Mouse (Mus musculus): Measurements from ENCODE around the gene Mamdc2. TPM values are rescaled to one million over a fixed set of nuclear protein-coding genes. Genes with fewer than 3 reads are reported as not detected.

Mamdc2 gene
- polyA plus RNA-seq, 1 experiment from 2014 or later, result 6.0 TPM

DNA sequence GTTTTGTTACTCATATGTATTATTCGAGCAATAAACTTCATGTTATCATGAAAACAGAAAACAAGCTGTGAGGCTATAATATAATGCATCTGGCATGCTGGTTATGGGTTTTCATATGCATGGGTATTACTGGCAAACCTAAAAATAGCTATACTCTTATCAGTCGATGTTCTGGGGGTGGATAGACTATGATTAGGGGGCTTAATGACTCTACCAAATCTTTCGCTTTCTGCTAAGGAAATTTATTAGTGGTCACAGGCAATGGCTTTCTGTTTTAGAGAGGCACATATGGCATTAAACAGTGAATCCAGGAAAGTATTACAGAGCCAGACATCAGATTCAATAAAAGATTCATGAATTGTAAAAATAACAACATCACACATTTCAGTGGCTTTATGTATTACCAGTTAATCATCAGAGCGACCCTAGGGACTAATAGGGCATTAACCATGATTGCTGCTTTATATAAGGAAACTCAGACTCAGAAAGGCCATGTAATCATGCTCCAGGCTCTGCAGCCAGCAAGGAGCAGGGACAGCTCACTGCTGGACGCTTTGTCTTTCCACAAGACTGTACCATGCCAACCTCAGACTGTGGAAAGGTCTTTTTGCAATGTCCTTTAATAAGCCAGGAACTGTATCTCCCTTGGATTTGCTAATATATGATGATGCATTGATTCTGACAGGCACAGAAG is 130.8 kb downstream of the Mamdc2 start:
- Histone ChIP-seq H3K4me1 (no peaks in the 10 kb centered on the region), H3K4me3 (replicated peaks) (no peak overlapping the region), H3K9ac (no peak overlapping the region), H3K4me2 (replicated peaks) (no peak overlapping the region), H3K36me3 (no peaks in the 10 kb centered on the region), H3K27ac (replicated peaks) (no peak overlapping the region), H3K27me3 (no peaks in the 10 kb centered on the region), H3K9me3 (replicated peaks) (no peaks in the 10 kb centered on the region)
- WGBS, result 63% methylated on average over 5 of the region's 5 CpGs
- no peak for ATAC-seq (ENCODE audit: insufficient number of reproducible peaks, low FRiP score, low TSS enrichment, low read depth)

DNA sequence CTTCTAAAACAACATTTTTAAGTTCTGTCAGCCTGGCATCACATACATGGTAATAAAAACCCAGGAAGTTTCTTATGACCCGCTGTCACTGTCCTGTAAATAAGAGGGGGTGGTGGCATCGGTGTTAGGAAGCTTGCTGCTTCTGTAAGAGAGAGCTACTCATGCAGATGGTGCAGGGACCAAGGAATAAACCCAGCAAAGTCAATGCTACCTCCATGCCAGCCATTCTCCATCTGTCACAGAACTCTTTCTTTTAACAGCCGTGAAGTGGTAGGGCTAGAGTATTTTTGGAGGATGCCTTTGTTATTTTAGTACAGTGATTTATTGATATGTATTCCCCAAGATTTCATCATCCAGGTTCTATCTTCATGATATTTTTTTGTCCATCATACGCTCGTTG is 131.4 kb downstream of the Mamdc2 start:
- no peak overlapping the region for H3K27ac ChIP-seq (replicated peaks)
- no peaks in the 10 kb centered on the region for H3K4me1 ChIP-seq
- no peak overlapping the region for H3K9ac ChIP-seq
- no peak overlapping the region for H3K4me2 ChIP-seq (replicated peaks)
- no peaks in the 10 kb centered on the region for H3K9me3 ChIP-seq (replicated peaks)
- 83% methylated on average over 5 of the region's 5 CpGs for WGBS
- H3K4me3 ChIP-seq (replicated peaks), result no peak overlapping the region
- no peaks in the 10 kb centered on the region for H3K36me3 ChIP-seq
- no peak for ATAC-seq (ENCODE audit: insufficient number of reproducible peaks, low FRiP score, low TSS enrichment, low read depth)
- H3K27me3 ChIP-seq, result no peaks in the 10 kb centered on the region

GRCm38 (mm10) chr19:23309979-23310378 is 138.3 kb downstream of the Mamdc2 start:
- Histone ChIP-seq H3K4me1 (no peaks in the 10 kb centered on the region), H3K9ac (no peak overlapping the region), H3K27ac (replicated peaks) (no peak overlapping the region), H3K9me3 (replicated peaks) (no peaks in the 10 kb centered on the region), H3K36me3 (no peaks in the 10 kb centered on the region), H3K4me2 (replicated peaks) (no peak overlapping the region), H3K27me3 (no peaks in the 10 kb centered on the region), H3K4me3 (replicated peaks) (no peak overlapping the region)
- ATAC-seq (ENCODE audit: insufficient number of reproducible peaks, low FRiP score, low TSS enrichment, low read depth), result no peak
- WGBS, result 94% methylated on average over 2 of the region's 2 CpGs

GRCm38 (mm10) chr19:23306671-23307070 is 141.6 kb downstream of the Mamdc2 start:
- Histone ChIP-seq H3K27me3 (no peaks in the 10 kb centered on the region), H3K9ac (no peak overlapping the region), H3K4me2 (replicated peaks) (no peak overlapping the region), H3K27ac (replicated peaks) (no peak overlapping the region), H3K4me3 (replicated peaks) (no peak overlapping the region), H3K4me1 (no peaks in the 10 kb centered on the region), H3K36me3 (no peaks in the 10 kb centered on the region), H3K9me3 (replicated peaks) (no peaks in the 10 kb centered on the region)
- ATAC-seq (ENCODE audit: insufficient number of reproducible peaks, low FRiP score, low TSS enrichment, low read depth), result no peak
- WGBS, result 85% methylated on average over 7 of the region's 7 CpGs

GRCm38 (mm10) chr19:23299987-23300386 is 148.3 kb downstream of the Mamdc2 start:
- H3K4me2 ChIP-seq (replicated peaks), result no peak overlapping the region
- no peaks in the 10 kb centered on the region for H3K9me3 ChIP-seq (replicated peaks)
- no peak overlapping the region for H3K4me3 ChIP-seq (replicated peaks)
- no peaks in the 10 kb centered on the region for H3K36me3 ChIP-seq
- H3K27ac ChIP-seq (replicated peaks), result no peak overlapping the region
- 87% methylated on average over 3 of the region's 3 CpGs for WGBS
- no peaks in the 10 kb centered on the region for H3K27me3 ChIP-seq
- ATAC-seq (ENCODE audit: insufficient number of reproducible peaks, low FRiP score, low TSS enrichment, low read depth), result no peak
- no peak overlapping the region for H3K9ac ChIP-seq
- H3K4me1 ChIP-seq, result no peaks in the 10 kb centered on the region

DNA sequence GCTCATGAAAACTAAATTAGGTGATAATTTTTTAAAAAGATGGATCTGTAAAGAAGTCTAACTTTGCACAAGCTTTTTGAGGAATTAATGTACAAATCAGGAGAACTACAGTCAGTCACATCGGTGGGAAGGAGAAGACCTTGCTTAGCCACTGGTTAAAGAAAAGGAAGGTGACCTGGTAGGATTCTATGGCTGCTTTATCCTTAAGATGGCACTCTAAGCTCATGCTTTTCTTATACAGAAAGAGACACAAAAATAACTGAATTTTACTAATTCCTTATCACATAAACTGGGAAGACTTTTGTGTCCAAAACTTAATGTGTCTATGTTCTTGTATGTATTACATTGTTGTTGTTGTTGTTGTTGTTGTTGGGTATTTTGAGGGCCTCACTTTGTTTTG is 149.3 kb downstream of the Mamdc2 start:
- Histone ChIP-seq H3K4me2 (replicated peaks) (no peak overlapping the region), H3K4me3 (replicated peaks) (no peak overlapping the region), H3K36me3 (no peaks in the 10 kb centered on the region), H3K9ac (no peak overlapping the region), H3K9me3 (replicated peaks) (no peaks in the 10 kb centered on the region), H3K27ac (replicated peaks) (no peak overlapping the region), H3K27me3 (no peaks in the 10 kb centered on the region), H3K4me1 (no peaks in the 10 kb centered on the region)
- 93% methylated on average over 1 of the region's 1 CpGs for WGBS
- ATAC-seq (ENCODE audit: insufficient number of reproducible peaks, low FRiP score, low TSS enrichment, low read depth), result no peak

- Histone ChIP-seq H3K4me2 (replicated peaks) (no peak overlapping the region), H3K9ac (no peak overlapping the region), H3K4me1 (no peaks in the 10 kb centered on the region), H3K27ac (replicated peaks) (no peak overlapping the region), H3K27me3 (no peaks in the 10 kb centered on the region), H3K9me3 (replicated peaks) (no peaks in the 10 kb centered on the region), H3K36me3 (no peaks in the 10 kb centered on the region), H3K4me3 (replicated peaks) (no peak overlapping the region)
- no peak for ATAC-seq (ENCODE audit: insufficient number of reproducible peaks, low FRiP score, low TSS enrichment, low read depth)
Measured at GRCm38 (mm10) chr19:23297191-23297590, 151.1 kb downstream of the Mamdc2 start.

DNA sequence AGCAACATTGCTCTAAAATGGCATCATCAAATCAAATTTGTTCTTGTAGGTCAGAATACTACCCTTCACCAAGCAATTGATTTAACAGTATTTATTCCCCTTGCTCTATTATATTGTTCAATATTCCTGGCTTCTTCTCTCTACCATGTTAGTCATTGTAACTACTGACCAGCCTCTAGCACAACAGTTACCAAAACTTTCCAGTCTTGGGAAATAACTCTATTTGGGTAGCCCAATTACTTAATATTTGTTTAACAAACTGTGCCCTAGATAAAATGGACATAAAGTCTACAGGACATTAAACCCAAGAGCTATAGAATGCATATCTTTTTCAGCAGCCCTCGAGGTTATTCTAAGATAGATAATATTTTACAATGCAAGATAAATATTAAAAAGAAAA is 159.0 kb downstream of the Mamdc2 start:
- H3K9ac ChIP-seq, result no peak overlapping the region
- H3K4me2 ChIP-seq (replicated peaks), result no peak overlapping the region
- H3K36me3 ChIP-seq, result no peaks in the 10 kb centered on the region
- H3K4me1 ChIP-seq, result no peaks in the 10 kb centered on the region
- no peaks in the 10 kb centered on the region for H3K9me3 ChIP-seq (replicated peaks)
- no peak overlapping the region for H3K4me3 ChIP-seq (replicated peaks)
- ATAC-seq (ENCODE audit: insufficient number of reproducible peaks, low FRiP score, low TSS enrichment, low read depth), result no peak
- H3K27me3 ChIP-seq, result no peaks in the 10 kb centered on the region
- 78% methylated on average over 1 of the region's 1 CpGs for WGBS
- no peak overlapping the region for H3K27ac ChIP-seq (replicated peaks)

DNA sequence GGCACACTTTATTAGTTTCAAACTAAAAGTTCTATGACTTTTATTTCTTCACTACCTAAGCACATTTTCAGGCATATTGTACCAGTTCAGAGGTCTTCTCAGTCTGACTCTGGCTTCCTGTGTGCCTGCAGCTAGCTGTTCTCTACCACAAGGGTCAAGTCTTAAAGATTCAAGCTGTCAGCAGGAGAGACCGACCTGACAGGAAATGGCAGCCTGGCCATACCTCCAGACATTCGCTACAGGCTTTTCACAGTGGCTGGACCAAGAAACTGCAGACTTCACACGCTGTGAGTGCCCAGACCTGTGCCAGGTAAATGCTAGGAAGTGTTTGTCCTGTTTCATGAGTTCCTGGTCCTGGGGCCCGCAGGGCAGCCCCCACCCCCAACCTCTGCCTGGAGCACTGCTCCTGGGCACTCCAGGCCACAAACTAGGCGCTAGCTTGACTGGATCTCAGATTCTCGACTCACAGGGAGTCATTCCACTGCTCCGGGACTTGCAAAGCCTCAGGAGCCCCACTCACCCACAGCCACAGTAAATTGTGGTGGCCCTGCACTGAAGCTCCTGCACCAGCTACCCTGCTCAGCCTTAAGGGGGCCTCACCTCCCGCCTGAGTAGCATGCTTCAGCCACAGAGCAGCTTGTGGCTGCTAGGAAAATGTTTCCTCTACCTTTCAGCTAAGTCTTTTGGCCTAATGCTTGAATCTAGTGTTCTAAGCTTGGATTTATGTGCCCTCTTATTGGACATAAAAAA is 166.2 kb downstream of the Mamdc2 start:
- Histone ChIP-seq H3K4me1 (no peaks in the 10 kb centered on the region), H3K9me3 (replicated peaks) (no peaks in the 10 kb centered on the region), H3K27me3 (no peaks in the 10 kb centered on the region), H3K4me2 (replicated peaks) (no peak overlapping the region), H3K36me3 (no peaks in the 10 kb centered on the region), H3K4me3 (replicated peaks) (no peak overlapping the region), H3K27ac (replicated peaks) (no peak overlapping the region), H3K9ac (no peak overlapping the region)
- 42% methylated on average over 8 of the region's 8 CpGs for WGBS
- no peak for ATAC-seq (ENCODE audit: insufficient number of reproducible peaks, low FRiP score, low TSS enrichment, low read depth)

DNA sequence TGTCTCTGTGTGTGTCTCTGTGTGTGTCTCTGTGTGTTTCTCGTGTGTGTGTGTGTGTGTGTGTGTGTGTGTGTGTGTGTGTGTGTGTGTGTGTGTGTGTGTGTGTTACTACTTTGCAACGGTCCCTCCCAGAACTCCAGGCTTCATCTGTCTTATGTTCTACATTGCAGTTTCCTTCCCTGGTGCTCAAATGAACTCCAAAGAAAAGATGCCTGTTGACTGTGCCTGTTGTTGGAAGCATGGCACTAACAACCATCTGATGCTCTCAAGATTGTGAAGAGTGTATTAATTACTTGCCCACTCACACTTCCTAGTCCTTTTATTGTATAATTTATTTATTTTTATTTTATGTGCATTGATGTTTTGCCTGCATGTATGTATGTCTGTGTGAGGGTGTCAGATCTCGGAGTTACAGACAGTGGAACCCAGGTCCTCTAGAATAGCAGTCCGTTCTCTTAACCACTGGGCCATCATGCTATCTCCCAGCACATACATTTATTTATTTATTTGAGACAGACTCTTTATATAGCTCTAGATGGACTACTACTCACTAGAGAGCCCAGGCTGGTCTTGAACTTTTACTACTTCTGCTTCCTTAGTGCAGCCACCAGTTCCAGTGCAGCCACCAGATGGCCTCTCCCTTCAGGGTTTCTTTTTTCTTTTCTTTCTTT is 174.1 kb downstream of the Mamdc2 start:
- Histone ChIP-seq H3K4me2 (replicated peaks) (peak overlapping the region; percentile 58), H3K4me3 (replicated peaks) (peak overlapping the region; percentile 84), H3K9me3 (replicated peaks) (no peaks in the 10 kb centered on the region), H3K27me3 (no peaks in the 10 kb centered on the region), H3K36me3 (no peaks in the 10 kb centered on the region; the same call in 1 of the 2 replicates), H3K4me1 (peaks cover 8% of the 10 kb centered on the region), H3K27ac (replicated peaks) (no peak overlapping the region), H3K9ac (no peak overlapping the region)
- 49% methylated on average over 4 of the region's 4 CpGs for WGBS
- peak; percentile 9; the same call in 1 of the 2 replicates for ATAC-seq (ENCODE audit: insufficient number of reproducible peaks, low FRiP score, low TSS enrichment, low read depth)

DNA sequence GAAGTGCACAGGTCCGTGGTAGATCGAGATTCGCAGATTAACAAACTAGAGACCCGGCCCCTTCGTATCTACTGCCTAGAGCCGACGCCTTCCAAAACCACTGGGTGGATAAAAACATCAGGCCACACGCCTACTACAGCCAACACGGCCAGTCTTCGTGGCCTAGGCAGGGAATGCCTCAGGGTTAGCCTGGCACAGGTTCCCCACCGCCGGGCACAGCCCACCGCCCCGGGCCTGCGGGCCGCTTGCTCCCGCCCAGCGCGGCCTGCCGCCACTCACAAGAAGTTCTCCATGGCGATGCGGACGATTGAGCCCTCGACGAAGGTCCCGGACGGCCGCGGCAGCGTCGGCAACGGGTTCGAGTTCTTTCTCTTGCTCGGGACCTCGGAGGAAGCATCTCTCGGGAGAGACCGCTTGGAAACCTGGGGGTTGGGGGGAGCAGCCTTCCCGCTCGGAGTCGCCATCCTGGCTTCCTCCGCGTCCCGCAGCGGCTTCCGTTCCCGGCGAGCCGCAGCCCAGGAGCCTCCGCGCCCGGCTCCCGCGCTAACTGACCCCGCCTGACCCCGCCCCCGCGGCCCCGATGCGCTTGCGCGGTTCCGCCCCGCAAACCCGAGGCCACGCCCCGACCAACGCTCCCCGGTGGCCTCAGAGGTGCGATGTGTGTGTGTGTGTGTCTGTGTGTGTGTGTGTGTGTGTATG is 174.7 kb downstream of the Mamdc2 start, which contains the start of gene Smc5:
Gene Smc5 (minus strand): TSS at position 543 of the 699 bp plus-strand sequence.
- ATAC-seq (ENCODE audit: insufficient number of reproducible peaks, low FRiP score, low TSS enrichment, low read depth), result peak; percentile 94
- Histone ChIP-seq H3K27ac (replicated peaks) (peak within 1 kb of the TSS; percentile 80), H3K9me3 (replicated peaks) (no peaks in the 10 kb centered on the region), H3K9ac (peak within 1 kb of the TSS; percentile 97), H3K4me2 (replicated peaks) (peak within 1 kb of the TSS; percentile 58), H3K27me3 (no peaks in the 10 kb centered on the region), H3K4me1 (peaks cover 8% of the 10 kb centered on the region), H3K4me3 (replicated peaks) (peak within 1 kb of the TSS; percentile 84), H3K36me3 (peaks cover 5% of the 10 kb centered on the region; the same call in 1 of the 2 replicates)
- WGBS, result under 1% methylated on average over 69 of the region's 69 CpGs

Measured in embryonic facial prominence, embryonic 15.5 days (tissue).